Mouse (Mus musculus) thymus, postnatal 36 days (tissue): ENCODE results near the gene Tnfaip6.
"Not testable (repeated sequence)": the region's sequence is repeated elsewhere in the genome, so short reads cannot be mapped to it uniquely, and the experiment has no call there.

ENCODE experiments used
- DNase-seq, 2 experiments: peaks; one replicate each; pipeline ENCODE4 v3.0.0; 2022; ENCODE audit warnings: mixed read lengths in 2 of 2

Gene Tnfaip6

GRCm38 (mm10) chr2:52037882-52038281 lies at the start of gene Tnfaip6:
TSS of gene Tnfaip6 (plus strand) at chr2:52038009.
- DNase-seq: no peak

- no peak for DNase-seq
Observed at GRCm38 (mm10) chr2:51989559-51989958, 48.2 kb upstream of the Tnfaip6 start.

- no peak for DNase-seq
Observed at GRCm38 (mm10) chr2:51991447-51991846, 46.4 kb upstream of the Tnfaip6 start.

GRCm38 (mm10) chr2:51999996-52000395 lies 37.8 kb upstream of the Tnfaip6 start:
- no peak for DNase-seq

- DNase-seq: no peak
Observed at GRCm38 (mm10) chr2:52001521-52001920, 36.3 kb upstream of the Tnfaip6 start.

- DNase-seq: not testable (repeated sequence)
Observed at GRCm38 (mm10) chr2:52002299-52002698, 35.5 kb upstream of the Tnfaip6 start.

- DNase-seq: no peak
Observed at GRCm38 (mm10) chr2:52006380-52006779, 31.4 kb upstream of the Tnfaip6 start.

- DNase-seq: not testable (repeated sequence)
Observed at GRCm38 (mm10) chr2:52011820-52012219, 26.0 kb upstream of the Tnfaip6 start.

GRCm38 (mm10) chr2:52013306-52013820 lies 24.4 kb upstream of the Tnfaip6 start:
- DNase-seq: no peak

- no peak for DNase-seq
Observed at GRCm38 (mm10) chr2:52016361-52016760, 21.4 kb upstream of the Tnfaip6 start.

- no peak for DNase-seq
Observed at GRCm38 (mm10) chr2:52027061-52027460, 10.7 kb upstream of the Tnfaip6 start.

- DNase-seq: no peak
Observed at GRCm38 (mm10) chr2:52029426-52029825, 8.4 kb upstream of the Tnfaip6 start.

- no peak for DNase-seq
Observed at GRCm38 (mm10) chr2:52031491-52031890, 6.3 kb upstream of the Tnfaip6 start.

- no peak for DNase-seq
Observed at GRCm38 (mm10) chr2:52034601-52035000, 3.2 kb upstream of the Tnfaip6 start.

- DNase-seq: no peak
Observed at GRCm38 (mm10) chr2:52035144-52035543, 2.7 kb upstream of the Tnfaip6 start.

GRCm38 (mm10) chr2:52036929-52037595 lies 747 bp upstream of the Tnfaip6 start:
- DNase-seq: no peak

GRCm38 (mm10) chr2:52038558-52038957 lies 749 bp downstream of the Tnfaip6 start:
- DNase-seq: no peak

- DNase-seq: no peak
Observed at GRCm38 (mm10) chr2:52039083-52039801, 1.4 kb downstream of the Tnfaip6 start.

GRCm38 (mm10) chr2:52042132-52042531 lies 4.3 kb downstream of the Tnfaip6 start:
- DNase-seq: no peak

- no peak for DNase-seq
Observed at GRCm38 (mm10) chr2:52042714-52043113, 4.9 kb downstream of the Tnfaip6 start.

- DNase-seq: no peak
Observed at GRCm38 (mm10) chr2:52043485-52043884, 5.7 kb downstream of the Tnfaip6 start.

- DNase-seq: no peak
Observed at GRCm38 (mm10) chr2:52046032-52046431, 8.2 kb downstream of the Tnfaip6 start.

- DNase-seq: no peak
Observed at GRCm38 (mm10) chr2:52050823-52051222, 13.0 kb downstream of the Tnfaip6 start.

- no peak for DNase-seq
Observed at GRCm38 (mm10) chr2:52052335-52052734, 14.5 kb downstream of the Tnfaip6 start.
